Mouse (Mus musculus): ENCODE measurements around the gene Ice1. TPM values are rescaled to one million over a fixed set of nuclear protein-coding genes. Genes with fewer than 3 reads are reported as not detected.

Ice1 gene
- polyA plus RNA-seq, 2 experiments from 2014 or later, result 18.1 to 25.7 TPM

DNA sequence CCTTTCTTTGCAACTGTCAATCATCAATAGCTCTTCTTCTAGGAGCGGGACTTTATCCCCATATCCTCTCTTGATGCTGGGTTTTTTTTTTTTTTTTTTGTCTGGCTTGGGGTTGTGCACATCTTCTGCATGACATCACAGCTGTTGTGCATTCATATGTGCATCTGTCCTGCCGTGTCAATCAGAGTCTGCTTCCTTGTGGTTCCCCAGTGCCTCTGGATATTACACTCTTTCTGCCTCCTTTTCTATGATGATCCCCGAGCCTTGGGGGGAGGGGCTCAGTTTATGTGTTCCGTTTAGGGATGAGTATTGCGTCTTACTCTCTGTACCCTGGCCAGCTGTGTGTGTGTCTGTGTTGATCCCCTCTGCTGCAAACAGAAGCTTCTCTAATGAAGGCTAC lies 84.0 kb downstream of the Ice1 start:
- no peak for ATAC-seq

DNA sequence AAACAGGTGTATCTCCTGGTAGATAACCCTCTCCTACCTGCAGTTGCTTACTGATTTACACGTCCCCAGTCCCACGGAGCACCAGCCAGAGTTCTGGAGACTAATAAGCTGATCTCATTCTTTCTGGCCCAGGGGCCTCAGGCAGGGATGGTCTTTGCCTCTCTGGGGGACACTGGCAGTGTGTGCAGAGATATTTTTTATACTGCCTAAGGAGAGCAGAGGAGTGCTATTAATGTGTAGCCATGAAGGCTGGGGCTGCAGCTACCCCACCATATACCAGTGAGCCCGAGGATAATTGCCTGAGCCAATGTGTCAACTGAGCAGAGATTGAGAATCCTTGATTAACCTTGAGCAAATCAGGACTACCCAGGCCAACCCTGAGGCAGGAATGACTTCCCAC lies 90.0 kb downstream of the Ice1 start:
- no peak for ATAC-seq

DNA sequence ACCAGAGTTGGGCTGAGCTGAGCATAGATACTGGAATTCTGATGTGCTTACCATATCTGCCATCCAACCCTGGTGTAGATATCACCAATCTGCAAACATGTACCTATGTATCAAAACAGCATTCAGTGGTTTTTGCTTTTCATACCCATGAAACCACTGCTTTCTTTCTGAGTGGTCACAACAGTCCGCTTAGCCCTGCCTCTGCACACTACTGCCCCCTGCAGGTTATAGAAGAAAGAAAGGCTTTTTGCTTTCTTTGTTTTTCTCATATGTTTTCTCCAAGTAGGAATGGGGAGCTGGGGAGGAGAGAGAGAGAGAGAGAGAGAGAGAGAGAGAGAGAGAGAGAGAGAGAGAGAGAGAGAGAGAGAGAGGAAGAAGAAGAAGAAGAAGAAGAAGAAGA lies 92.2 kb downstream of the Ice1 start:
- ATAC-seq, result no peak

DNA sequence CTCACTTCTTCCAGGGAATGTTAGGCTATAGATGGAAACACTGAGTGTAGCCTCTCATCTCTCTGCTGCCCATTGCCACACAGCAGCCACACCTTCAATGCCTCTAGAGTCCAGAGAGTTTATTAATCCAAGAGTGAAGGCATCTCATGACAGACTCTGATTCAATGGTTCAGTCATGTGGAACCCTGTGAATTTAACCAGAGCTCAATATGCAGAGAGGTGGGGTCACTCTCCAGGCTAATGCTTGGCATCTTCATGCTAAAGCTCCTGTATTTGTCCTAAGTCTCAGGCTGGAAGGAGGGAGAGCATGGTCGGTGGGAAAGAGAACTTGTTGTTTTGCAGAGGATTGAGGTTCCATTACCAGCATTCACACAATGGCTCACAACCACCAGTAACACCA lies 97.6 kb downstream of the Ice1 start:
- ATAC-seq, result no peak

GRCm38 (mm10) chr13:70533412-70533811 lies 104.0 kb downstream of the Ice1 start:
- ATAC-seq, result no peak

GRCm38 (mm10) chr13:70532719-70533118 lies 104.7 kb downstream of the Ice1 start:
- no peak for ATAC-seq

- no peak for ATAC-seq
Measured at GRCm38 (mm10) chr13:70517651-70518050, 119.8 kb downstream of the Ice1 start.

GRCm38 (mm10) chr13:70515004-70515403 lies 122.4 kb downstream of the Ice1 start:
- no peak for ATAC-seq

DNA sequence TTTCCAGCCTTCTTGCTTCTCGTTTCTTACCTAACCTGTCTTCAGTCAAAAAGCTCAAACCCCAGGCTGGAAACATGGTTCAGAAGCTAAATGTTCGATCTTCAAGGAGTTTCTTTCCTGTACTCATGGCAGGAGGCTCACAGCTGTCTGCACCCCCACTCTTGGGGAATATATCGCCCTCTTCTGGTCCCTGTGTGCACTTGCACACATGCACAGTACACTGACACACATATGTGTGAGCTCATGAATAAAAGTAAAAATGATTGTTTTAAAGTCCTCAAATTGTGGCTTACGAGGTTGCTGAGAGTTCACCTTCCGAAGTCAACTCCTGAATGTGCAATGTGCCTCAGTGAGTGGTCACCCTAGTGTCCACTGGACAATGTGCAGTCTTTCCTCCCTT lies 127.2 kb downstream of the Ice1 start:
- no peak for ATAC-seq

DNA sequence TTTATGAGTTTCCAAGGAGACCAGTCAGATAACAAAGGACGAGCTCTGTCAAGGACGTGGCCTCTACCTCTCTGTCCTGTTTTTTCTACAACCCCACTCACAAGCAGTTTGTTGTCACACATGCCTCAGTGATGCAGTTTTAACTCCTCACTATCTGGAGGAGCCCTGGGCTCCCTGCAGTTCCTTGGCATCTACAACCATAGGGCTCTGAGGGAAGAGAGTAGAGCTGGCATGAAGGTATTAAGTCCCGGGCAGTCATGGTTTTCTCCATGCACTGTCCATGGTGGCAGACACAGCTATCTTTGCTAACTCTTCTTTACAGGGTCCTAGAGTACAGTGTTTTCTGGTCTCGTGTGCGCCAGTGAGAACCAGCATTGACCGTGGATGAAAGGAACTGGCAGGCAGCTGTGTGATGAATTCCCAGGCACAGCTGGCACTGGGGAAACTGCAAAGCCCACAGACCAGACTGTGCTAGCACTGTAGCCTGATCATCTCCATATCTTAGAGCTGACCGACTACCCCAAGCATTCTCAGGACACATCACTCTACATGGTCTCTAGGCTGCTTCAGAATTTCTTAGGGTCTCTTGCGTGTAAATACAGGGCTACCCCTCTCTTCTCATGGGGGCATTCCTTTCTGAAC lies 127.9 kb downstream of the Ice1 start:
- no peak for ATAC-seq

- no peak for ATAC-seq
Measured at GRCm38 (mm10) chr13:70508708-70509374, 128.6 kb downstream of the Ice1 start.

Other genes with a start within 250 kb of the Ice1 start
- not detected for gene Adamts16, start 204.2 kb upstream of the Ice1 start, polyA plus RNA-seq (2017; shearing (Covaris generic))